Mouse (Mus musculus): ENCODE measurements at regions not wholly inside any gene's neighbourhood (a gene's known extent, or its start where the extent isn't known, plus 50 kb on each side); places are given as distances from the start of the nearest gene placed in this dataset.

GRCm38 (mm10) chr13:97821630-97822029 lies 61.2 kb upstream of the Gm10260 start:
- no peaks in the 10 kb centered on the region for H3K27me3 ChIP-seq (ENCODE audit: insufficient read depth, low read length)
- DNase-seq (ENCODE audit: low spot score) (no peak), ATAC-seq (ENCODE audit: low FRiP score) (no peak)
- no peaks in the 10 kb centered on the region for H3K36me3 ChIP-seq (ENCODE audit: insufficient read depth, low read length)
- H3K9me3 ChIP-seq (ENCODE audit: low read length) = no peaks in the 10 kb centered on the region
- no peak for TF ChIP-seq CTCF (IDR thresholded peaks at IDR 0.05)
- no peak overlapping the region for H3K4me2 ChIP-seq (ENCODE audit: low read depth, low read length, poor library complexity, severe bottlenecking)
- no peak overlapping the region for H3K27ac ChIP-seq (ENCODE audit: low read depth, low read length)
- 73% methylated on average over 2 of the region's 2 CpGs for WGBS
- H3K4me3 ChIP-seq (ENCODE audit: low read depth, low read length) = no peak overlapping the region
- peaks cover 14% of the 10 kb centered on the region; the same call in 1 of the 2 replicates for H3K4me1 ChIP-seq (ENCODE audit: insufficient read depth, low read length)
- no peak overlapping the region for H3K9ac ChIP-seq (replicated peaks; ENCODE audit: low read length, poor library complexity, severe bottlenecking)

GRCm38 (mm10) chr13:97821011-97821410 lies 60.6 kb upstream of the Gm10260 start:
- H3K27me3 ChIP-seq (ENCODE audit: insufficient read depth, low read length) = no peaks in the 10 kb centered on the region
- ATAC-seq (ENCODE audit: low FRiP score) (no peak), DNase-seq (ENCODE audit: low spot score) (no peak)
- 75% methylated on average over 3 of the region's 3 CpGs for WGBS
- peaks cover 14% of the 10 kb centered on the region; the same call in 1 of the 2 replicates for H3K4me1 ChIP-seq (ENCODE audit: insufficient read depth, low read length)
- H3K9ac ChIP-seq (replicated peaks; ENCODE audit: low read length, poor library complexity, severe bottlenecking) = no peak overlapping the region
- H3K27ac ChIP-seq (ENCODE audit: low read depth, low read length) = no peak overlapping the region
- H3K4me2 ChIP-seq (ENCODE audit: low read depth, low read length, poor library complexity, severe bottlenecking) = no peak overlapping the region
- H3K36me3 ChIP-seq (ENCODE audit: insufficient read depth, low read length) = no peaks in the 10 kb centered on the region
- no peak overlapping the region for H3K4me3 ChIP-seq (ENCODE audit: low read depth, low read length)
- no peaks in the 10 kb centered on the region for H3K9me3 ChIP-seq (ENCODE audit: low read length)
- TF ChIP-seq CTCF (IDR thresholded peaks at IDR 0.05) = no peak

- no peak overlapping the region for H3K4me2 ChIP-seq (ENCODE audit: low read depth, low read length, poor library complexity, severe bottlenecking)
- peaks cover 11% of the 10 kb centered on the region; the same call in 1 of the 2 replicates for H3K4me1 ChIP-seq (ENCODE audit: insufficient read depth, low read length)
- no peaks in the 10 kb centered on the region for H3K9me3 ChIP-seq (ENCODE audit: low read length)
- H3K27ac ChIP-seq (ENCODE audit: low read depth, low read length) = no peak overlapping the region
- TF ChIP-seq CTCF (IDR thresholded peaks at IDR 0.05) = no peak
- WGBS = 98% methylated on average over 8 of the region's 8 CpGs
- no peaks in the 10 kb centered on the region for H3K27me3 ChIP-seq (ENCODE audit: insufficient read depth, low read length)
- H3K4me3 ChIP-seq (ENCODE audit: low read depth, low read length) = no peak overlapping the region
- ATAC-seq (ENCODE audit: low FRiP score) (no peak), DNase-seq (ENCODE audit: low spot score) (no peak)
- no peak overlapping the region for H3K9ac ChIP-seq (replicated peaks; ENCODE audit: low read length, poor library complexity, severe bottlenecking)
- H3K36me3 ChIP-seq (ENCODE audit: insufficient read depth, low read length) = no peaks in the 10 kb centered on the region
Measured at GRCm38 (mm10) chr13:97820401-97820800, 60.0 kb upstream of the Gm10260 start.

GRCm38 (mm10) chr13:97819036-97819435 lies 58.6 kb upstream of the Gm10260 start:
- H3K27ac ChIP-seq (ENCODE audit: low read depth, low read length) = no peak overlapping the region
- no peak for TF ChIP-seq CTCF (IDR thresholded peaks at IDR 0.05)
- peaks cover under 1% of the 10 kb centered on the region; the same call in 1 of the 2 replicates for H3K4me1 ChIP-seq (ENCODE audit: insufficient read depth, low read length)
- WGBS = 93% methylated on average over 9 of the region's 9 CpGs
- ATAC-seq (ENCODE audit: low FRiP score) (no peak), DNase-seq (ENCODE audit: low spot score) (no peak)
- H3K4me3 ChIP-seq (ENCODE audit: low read depth, low read length) = no peak overlapping the region
- no peaks in the 10 kb centered on the region for H3K9me3 ChIP-seq (ENCODE audit: low read length)
- H3K4me2 ChIP-seq (ENCODE audit: low read depth, low read length, poor library complexity, severe bottlenecking) = no peak overlapping the region
- no peaks in the 10 kb centered on the region for H3K27me3 ChIP-seq (ENCODE audit: insufficient read depth, low read length)
- no peaks in the 10 kb centered on the region for H3K36me3 ChIP-seq (ENCODE audit: insufficient read depth, low read length)
- no peak overlapping the region for H3K9ac ChIP-seq (replicated peaks; ENCODE audit: low read length, poor library complexity, severe bottlenecking)

GRCm38 (mm10) chr13:97816923-97817322 lies 56.5 kb upstream of the Gm10260 start:
- H3K9me3 ChIP-seq (ENCODE audit: low read length) = no peaks in the 10 kb centered on the region
- H3K9ac ChIP-seq (replicated peaks; ENCODE audit: low read length, poor library complexity, severe bottlenecking) = no peak overlapping the region
- no peaks in the 10 kb centered on the region for H3K4me1 ChIP-seq (ENCODE audit: insufficient read depth, low read length)
- H3K36me3 ChIP-seq (ENCODE audit: insufficient read depth, low read length) = no peaks in the 10 kb centered on the region
- WGBS = 92% methylated on average over 3 of the region's 3 CpGs
- H3K4me3 ChIP-seq (ENCODE audit: low read depth, low read length) = no peak overlapping the region
- no peak for DNase-seq (ENCODE audit: low spot score)
- no peaks in the 10 kb centered on the region for H3K27me3 ChIP-seq (ENCODE audit: insufficient read depth, low read length)
- no peak for TF ChIP-seq CTCF (IDR thresholded peaks at IDR 0.05)
- no peak for ATAC-seq (ENCODE audit: low FRiP score)
- H3K27ac ChIP-seq (ENCODE audit: low read depth, low read length) = no peak overlapping the region
- H3K4me2 ChIP-seq (ENCODE audit: low read depth, low read length, poor library complexity, severe bottlenecking) = no peak overlapping the region
